Mouse (Mus musculus) liver, postnatal 0 days (tissue): ENCODE data around the gene Ssxb8. TPM values are rescaled to one million over a fixed set of nuclear protein-coding genes. Genes with fewer than 3 reads are reported as not detected.
A peak's percentile ranks its signal among the peaks of the same experiment; 100 is the strongest.
"Not testable (repeated sequence)": the region's sequence is repeated elsewhere in the genome, so short reads cannot be mapped to it uniquely, and the experiment has no call there.

ENCODE experiments used
- ATAC-seq: fragments of 200-750 bp; cut with Nextera tagmentation; 2 replicates; pipeline ENCODE4 v1.8.0; 2017; ENCODE audit warnings: mild to moderate bottlenecking, moderate library complexity
- DNase-seq: peaks from one replicate; pipeline ENCODE4 v3.0.0-alpha.2; 2016
- H3K27ac ChIP-seq: fragments of 300-500 bp; sonication (generic); 2 replicates; pipeline ENCODE4 v1.5.1; 2014; ENCODE audit warnings: antibody characterized with exemption, moderate library complexity, mild to moderate bottlenecking, low read depth
- H3K27me3 ChIP-seq: fragments of 300-500 bp; sonication (generic); 2 replicates; pipeline ENCODE4 v1.6.1; 2014; ENCODE audit warnings: low read length, control low read depth, mixed read lengths; ENCODE audit not compliant: insufficient read depth
- H3K36me3 ChIP-seq: fragments of 300-500 bp; sonication (generic); replicated peaks from 2 replicates; pipeline ENCODE4 v1.6.1; 2014; ENCODE audit warnings: mild to moderate bottlenecking, control low read depth, low read length, moderate library complexity, mixed read lengths; ENCODE audit not compliant: insufficient read depth
- H3K4me1 ChIP-seq: fragments of 300-500 bp; sonication (generic); 2 replicates; pipeline ENCODE4 v1.6.1; 2014; ENCODE audit warnings: antibody characterized with exemption, mild to moderate bottlenecking, control low read depth; ENCODE audit not compliant: insufficient read depth
- H3K4me2 ChIP-seq: fragments of 300-500 bp; sonication (generic); 2 replicates; pipeline ENCODE4 v1.6.1; 2014; ENCODE audit warnings: low read depth, mild to moderate bottlenecking, low read length, moderate library complexity, mixed read lengths
- H3K4me3 ChIP-seq: fragments of 300-500 bp; sonication (generic); 2 replicates; pipeline ENCODE4 v1.5.1; 2014; ENCODE audit warnings: low read depth, low read length
- H3K9ac ChIP-seq: fragments of 300-500 bp; sonication (generic); replicated peaks from 2 replicates; pipeline ENCODE4 v1.6.1; 2014; ENCODE audit warnings: mild to moderate bottlenecking, moderate library complexity
- H3K9me3 ChIP-seq: fragments of 300-500 bp; sonication (generic); 2 replicates; pipeline ENCODE4 v1.6.1; 2016; ENCODE audit warnings: mild to moderate bottlenecking, control low read depth, low read length, mixed read lengths
- CTCF ChIP-seq: sonication (generic); IDR thresholded peaks from 2 replicates; pipeline ENCODE4 v1.5.1; 2016; ENCODE audit warnings: antibody characterized with exemption, low read depth
- EP300 ChIP-seq: IDR thresholded peaks from 2 replicates; pipeline ENCODE4 v1.6.1; 2016; ENCODE audit warnings: antibody characterized with exemption, low read depth, mild to moderate bottlenecking
- WGBS: fragments of 180-500 bp; shearing (Covaris S2); extraction: QIAGEN DNeasy Blood & Tissue Kit; methylation state at CpG from one replicate; pipeline ENCODE4 v1.1.7; 2014; ENCODE audit not compliant: insufficient replicate concordance; 5-methylcytosine and 5-hydroxymethylcytosine counted together
- polyA plus RNA-seq: library from polyadenylated mRNA; unstranded; fragments of >200 nt; fragmentation: Nextera tagmentation; extraction: Ambion mirVana; gene quantifications from 2 replicates; pipeline ENCODE4 v1.2.1, GENCODE M21; 2015

The Ssxb8 gene
- not detected in 2 replicates for polyA plus RNA-seq

GRCm38 (mm10) chrX:8690744-8691143 lies at the start of gene Ssxb8:
Ssxb8 (minus strand) TSS chrX:8690844.
- ATAC-seq, H3K4me3 ChIP-seq, H3K9me3 ChIP-seq, H3K9ac ChIP-seq, H3K4me1 ChIP-seq, H3K4me2 ChIP-seq, H3K27me3 ChIP-seq, H3K36me3 ChIP-seq, H3K27ac ChIP-seq, DNase-seq: not testable (repeated sequence)
- WGBS = 36% methylated on average over 1 of the region's 1 CpGs

GRCm38 (mm10) chrX:8732907-8733306 lies 42.3 kb upstream of the Ssxb8 start:
- Histone ChIP-seq H3K9ac (no peak overlapping the region), H3K4me3 (no peak overlapping the region), H3K36me3 (no peaks in the 10 kb centered on the region), H3K27ac (no peak overlapping the region), H3K4me1 (no peaks in the 10 kb centered on the region), H3K27me3 (no peaks in the 10 kb centered on the region), H3K4me2 (no peak overlapping the region), H3K9me3 (no peaks in the 10 kb centered on the region)
- TF ChIP-seq EP300 (no peak), CTCF (peak; percentile 37)
- no peak for ATAC-seq
- WGBS = 59% methylated on average over 5 of the region's 5 CpGs
- no peak for DNase-seq

- Histone ChIP-seq H3K9me3 (no peaks in the 10 kb centered on the region), H3K4me1 (no peaks in the 10 kb centered on the region), H3K27ac (no peak overlapping the region), H3K36me3 (no peaks in the 10 kb centered on the region), H3K4me2 (no peak overlapping the region), H3K27me3 (no peaks in the 10 kb centered on the region), H3K9ac (no peak overlapping the region), H3K4me3 (no peak overlapping the region)
- no peak for DNase-seq
- no peak for ATAC-seq
- WGBS = 66% methylated on average over 4 of the region's 4 CpGs
- TF ChIP-seq CTCF (no peak), EP300 (no peak)
Measured at GRCm38 (mm10) chrX:8663085-8663484, 27.6 kb downstream of the Ssxb8 start.

Other genes with a start within 250 kb of the Ssxb8 start
- gene Ssxb2, start 229.1 kb downstream of the Ssxb8 start, polyA plus RNA-seq = not detected in 2 replicates
- gene Gm14459, start 165.9 kb downstream of the Ssxb8 start, polyA plus RNA-seq = not detected in 2 replicates
- gene Ssxb6, start 142.6 kb downstream of the Ssxb8 start, polyA plus RNA-seq = not detected in 2 replicates
- gene Ssxb3, start 99.0 kb downstream of the Ssxb8 start, polyA plus RNA-seq = not detected in 2 replicates
- gene Ssx9, start 57.6 kb upstream of the Ssxb8 start, polyA plus RNA-seq = not detected in 2 replicates
- not detected in 2 replicates for gene Ssxb5, start 112.8 kb upstream of the Ssxb8 start, polyA plus RNA-seq
- not detected in 2 replicates for gene Gm6592, start 153.2 kb upstream of the Ssxb8 start, polyA plus RNA-seq
- not detected in 2 replicates for gene Gm5751, start 183.4 kb upstream of the Ssxb8 start, polyA plus RNA-seq
- 0.18 and 0.39 TPM in 2 replicates for gene B630019K06Rik, start 201.5 kb upstream of the Ssxb8 start, polyA plus RNA-seq